Mouse (Mus musculus) heart, embryonic 12.5 days (tissue): ENCODE measurements around the gene Rsl24d1. TPM values are rescaled to one million over a fixed set of nuclear protein-coding genes. Genes with fewer than 3 reads are reported as not detected.

Experiments used
- ATAC-seq: fragments of 200-750 bp; cut with Nextera tagmentation; 2 replicates; pipeline ENCODE4 v1.8.0; 2017; ENCODE audit warnings: moderate TSS enrichment, moderate library complexity; ENCODE audit not compliant: insufficient number of reproducible peaks, low FRiP score
- H3K27ac ChIP-seq: fragments of 300-500 bp; sonication (generic); 2 replicates; pipeline ENCODE4 v1.5.1; 2016; ENCODE audit warnings: mild to moderate bottlenecking, moderate library complexity; ENCODE audit not compliant: poor library complexity, severe bottlenecking
- H3K27me3 ChIP-seq: fragments of 300-500 bp; sonication (generic); replicated peaks from 2 replicates; pipeline ENCODE4 v1.6.1; 2016; ENCODE audit warnings: mild to moderate bottlenecking, moderate library complexity
- H3K36me3 ChIP-seq: fragments of 300-500 bp; sonication (generic); 2 replicates; pipeline ENCODE4 v1.6.1; 2016; ENCODE audit warnings: mild to moderate bottlenecking, moderate library complexity
- H3K4me1 ChIP-seq: fragments of 300-500 bp; sonication (generic); replicated peaks from 2 replicates; pipeline ENCODE4 v1.6.1; 2016; ENCODE audit warnings: mild to moderate bottlenecking
- H3K4me2 ChIP-seq: fragments of 300-500 bp; sonication (generic); 2 replicates; pipeline ENCODE4 v1.6.1; 2016; ENCODE audit warnings: mild to moderate bottlenecking, moderate library complexity
- H3K4me3 ChIP-seq: fragments of 300-500 bp; sonication (generic); 2 replicates; pipeline ENCODE4 v1.5.1; 2016; ENCODE audit warnings: mild to moderate bottlenecking
- H3K9ac ChIP-seq: fragments of 300-500 bp; sonication (generic); 2 replicates; pipeline ENCODE4 v1.6.1; 2016; ENCODE audit warnings: mild to moderate bottlenecking, moderate library complexity
- H3K9me3 ChIP-seq: fragments of 300-500 bp; sonication (generic); replicated peaks from 2 replicates; pipeline ENCODE4 v1.6.1; 2016; ENCODE audit warnings: mild to moderate bottlenecking, moderate library complexity
- WGBS: fragments of 180-500 bp; shearing (Covaris S2); methylation state at CpG from one replicate; pipeline ENCODE4 v1.1.7; 2016; 5-methylcytosine and 5-hydroxymethylcytosine counted together
- polyA plus RNA-seq: library from polyadenylated mRNA; unstranded; fragments of >200 nt; fragmentation: Nextera tagmentation; extraction: Ambion mirVana; gene quantifications from 2 replicates; pipeline ENCODE4 v1.2.1, GENCODE M21; 2016

Gene Rsl24d1
- polyA plus RNA-seq, 1 experiment from 2014 or later, result 95.0 TPM

- no peaks in the 10 kb centered on the region for H3K27me3 ChIP-seq
- ATAC-seq, result no peak
- no peaks in the 10 kb centered on the region for H3K9me3 ChIP-seq
- H3K4me2 ChIP-seq, result no peak overlapping the region
- H3K36me3 ChIP-seq, result peaks cover 42% of the 10 kb centered on the region
- no peaks in the 10 kb centered on the region for H3K4me1 ChIP-seq
- H3K9ac ChIP-seq, result no peak overlapping the region
- H3K4me3 ChIP-seq, result no peak overlapping the region
- 85% methylated on average over 4 of the region's 4 CpGs for WGBS
- no peak overlapping the region for H3K27ac ChIP-seq
These were observed 17.3 kb downstream of the Rsl24d1 start for GRCm38 (mm10) chr9:73130529-73130928.

- Histone ChIP-seq H3K36me3 (no peaks in the 10 kb centered on the region), H3K4me2 (no peak overlapping the region), H3K27me3 (no peaks in the 10 kb centered on the region), H3K27ac (no peak overlapping the region), H3K9me3 (no peaks in the 10 kb centered on the region; the same call in 1 of the 2 replicates), H3K9ac (no peak overlapping the region), H3K4me3 (no peak overlapping the region), H3K4me1 (no peaks in the 10 kb centered on the region)
- no peak for ATAC-seq
- 58% methylated on average over 11 of the region's 11 CpGs for WGBS
These were observed 24.2 kb downstream of the Rsl24d1 start for GRCm38 (mm10) chr9:73137341-73137886.

GRCm38 (mm10) chr9:73154347-73154746, 41.1 kb downstream of the Rsl24d1 start:
- Histone ChIP-seq H3K27me3 (no peaks in the 10 kb centered on the region), H3K27ac (no peak overlapping the region), H3K9me3 (no peaks in the 10 kb centered on the region), H3K9ac (no peak overlapping the region), H3K4me1 (no peaks in the 10 kb centered on the region), H3K36me3 (no peaks in the 10 kb centered on the region), H3K4me2 (no peak overlapping the region), H3K4me3 (no peak overlapping the region)
- ATAC-seq, result no peak
- WGBS, result 55% methylated on average over 9 of the region's 9 CpGs

- Histone ChIP-seq H3K36me3 (no peaks in the 10 kb centered on the region), H3K4me1 (peaks cover 6% of the 10 kb centered on the region), H3K4me3 (no peak overlapping the region), H3K9me3 (no peaks in the 10 kb centered on the region), H3K27ac (no peak overlapping the region), H3K27me3 (0 out of 2 replicates have a peak, but pooled peaks cover 3% of the 10 kb centered on the region), H3K4me2 (no peak overlapping the region), H3K9ac (no peak overlapping the region)
- no peak for ATAC-seq
- 85% methylated on average over 4 of the region's 4 CpGs for WGBS
These were observed 44.7 kb downstream of the Rsl24d1 start for GRCm38 (mm10) chr9:73157968-73158367.

- 41% methylated on average over 1 of the region's 1 CpGs for WGBS
- H3K4me3 ChIP-seq, result no peak overlapping the region
- ATAC-seq, result no peak
These were observed 46.0 kb downstream of the Rsl24d1 start for GRCm38 (mm10) chr9:73159265-73159664.

GRCm38 (mm10) chr9:73162571-73163333, 49.5 kb downstream of the Rsl24d1 start:
- H3K27ac ChIP-seq, result no peak overlapping the region
- WGBS, result 9% methylated on average over 26 of the region's 26 CpGs
- H3K9ac ChIP-seq, result peak overlapping the region; percentile 71; the same call in 1 of the 2 replicates
- H3K4me1 ChIP-seq, result peaks cover 6% of the 10 kb centered on the region
- no peaks in the 10 kb centered on the region for H3K9me3 ChIP-seq
- H3K27me3 ChIP-seq, result peaks cover 6% of the 10 kb centered on the region; the same call in 1 of the 2 replicates
- H3K4me3 ChIP-seq, result peak overlapping the region; percentile 43
- H3K4me2 ChIP-seq, result peak overlapping the region; percentile 68
- no peaks in the 10 kb centered on the region for H3K36me3 ChIP-seq
- ATAC-seq, result no peak

More at GRCm38 (mm10) chr9:73159265-73159664, 46.0 kb downstream of the Rsl24d1 start:
- no peak overlapping the region for H3K4me2 ChIP-seq
- no peak overlapping the region for H3K27ac ChIP-seq
- H3K9me3 ChIP-seq, result no peaks in the 10 kb centered on the region
- no peak overlapping the region for H3K9ac ChIP-seq
- H3K4me1 ChIP-seq, result peaks cover 6% of the 10 kb centered on the region
- no peaks in the 10 kb centered on the region for H3K36me3 ChIP-seq
- H3K27me3 ChIP-seq, result peaks cover 6% of the 10 kb centered on the region; the same call in 1 of the 2 replicates

GRCm38 (mm10) chr9:73165631-73166030, 52.4 kb downstream of the Rsl24d1 start:
- 0 out of 2 replicates have a peak, but pooled peaks cover 5% of the 10 kb centered on the region for H3K9me3 ChIP-seq
- no peaks in the 10 kb centered on the region for H3K36me3 ChIP-seq
- no peak overlapping the region for H3K27ac ChIP-seq
- 75% methylated on average over 4 of the region's 4 CpGs for WGBS
- no peak overlapping the region for H3K4me3 ChIP-seq
- no peak overlapping the region for H3K4me2 ChIP-seq
- H3K27me3 ChIP-seq, result peaks cover 6% of the 10 kb centered on the region; the same call in 1 of the 2 replicates
- ATAC-seq, result no peak
- no peak overlapping the region for H3K9ac ChIP-seq
- peaks cover 6% of the 10 kb centered on the region for H3K4me1 ChIP-seq

Other genes starting within 250 kb of the Rsl24d1 start
- gene Pygo1, start 187.8 kb upstream of the Rsl24d1 start, polyA plus RNA-seq, result 2.9 and 3.0 TPM in 2 replicates
- 0.68 and 0.73 TPM in 2 replicates for gene Dyx1c1, start 154.6 kb upstream of the Rsl24d1 start, polyA plus RNA-seq
- gene Gm44503, start 154.6 kb upstream of the Rsl24d1 start, polyA plus RNA-seq, result 0.08 TPM in 1 of 2 replicates, not detected in the other
- 12.0 and 14.9 TPM in 2 replicates for gene Ccpg1os, start 128.0 kb upstream of the Rsl24d1 start, polyA plus RNA-seq
- gene Ccpg1, start 128.0 kb upstream of the Rsl24d1 start, polyA plus RNA-seq, result 34.3 and 35.0 TPM in 2 replicates
- 7.9 and 9.5 TPM in 2 replicates for gene Pigb, start 73.0 kb upstream of the Rsl24d1 start, polyA plus RNA-seq
- 3.8 and 4.0 TPM in 2 replicates for gene Rab27a, start 68.6 kb upstream of the Rsl24d1 start, polyA plus RNA-seq
- not detected in 2 replicates for gene Khdc3, start 11.6 kb upstream of the Rsl24d1 start, polyA plus RNA-seq
- gene Gm20509, start 11.0 kb upstream of the Rsl24d1 start, polyA plus RNA-seq, result not detected in 2 replicates